Mouse (Mus musculus): ENCODE measurements around the gene Efcab3. TPM values are rescaled to one million over a fixed set of nuclear protein-coding genes. Genes with fewer than 3 reads are reported as not detected.
"Not testable (repeated sequence)": the region's sequence is repeated elsewhere in the genome, so short reads cannot be mapped to it uniquely, and the experiment has no call there.

Efcab3 gene
- total and polyA plus RNA-seq, 3 experiments = not detected

- H3K4me1 ChIP-seq (ENCODE audit: control insufficient read depth in 1 of 2, insufficient read depth in 2 of 2, low read length in 2 of 2); H3K9me3 ChIP-seq (replicated peaks; ENCODE audit: insufficient read depth, low read length); H3K4me3 ChIP-seq (ENCODE audit: control insufficient read depth in 1 of 2, insufficient read depth in 1 of 2, low read depth in 2 of 2, low read length in 2 of 2); H3K79me2 ChIP-seq (ENCODE audit: control insufficient read depth, insufficient read depth, low read length, poor library complexity); H3K36me3 ChIP-seq (ENCODE audit: control insufficient read depth in 1 of 2, insufficient read depth in 2 of 2, low read length in 2 of 2); H3K9ac ChIP-seq (ENCODE audit: control insufficient read depth, low read depth, low read length, poor library complexity, severe bottlenecking); H3K27me3 ChIP-seq (ENCODE audit: control insufficient read depth in 1 of 2, insufficient read depth in 2 of 2, low read length in 2 of 2); H3K27ac ChIP-seq (ENCODE audit: control insufficient read depth, low read depth, low read length): not testable (repeated sequence)
- peak; percentile 40 for DNase-seq (ENCODE audit: low read depth, low spot score)
- TF ChIP-seq SMC3 (IDR thresholded peaks at IDR 0.05; ENCODE audit: low read depth, low read length) (peak; percentile 44), RAD21 (IDR thresholded peaks at IDR 0.05; ENCODE audit: low read depth, low read length) (peak; percentile 37), TBP (IDR thresholded peaks at IDR 0.05; ENCODE audit: low read depth, low read length) (peak; percentile 87), CTCF (IDR thresholded peaks at IDR 0.05 in 2 of 3, conservative IDR thresholded peaks at IDR 0.05 in 1 of 3; ENCODE audit: control insufficient read depth in 1 of 3, insufficient read depth in 1 of 3, low read depth in 2 of 3, low read length in 3 of 3, poor library complexity in 1 of 3, severe bottlenecking in 1 of 3) (peak in 1 of 3 experiments; percentile 45; a peak in 2 of 6 replicates)
Measured at GRCm38 (mm10) chr11:105121792-105122191, 58.4 kb downstream of the Efcab3 start.

- Histone ChIP-seq H3K9ac (ENCODE audit: control insufficient read depth, low read depth, low read length, poor library complexity, severe bottlenecking) (peak overlapping the region; percentile 32), H3K79me2 (ENCODE audit: control insufficient read depth, insufficient read depth, low read length, poor library complexity) (peaks cover 25% of the 10 kb centered on the region), H3K27ac (ENCODE audit: control insufficient read depth, low read depth, low read length) (no peak overlapping the region), H3K36me3 (ENCODE audit: control insufficient read depth in 1 of 2, insufficient read depth in 2 of 2, low read length in 2 of 2) (peaks cover 4 to 15% of the 10 kb centered on the region in 2 experiments), H3K4me3 (ENCODE audit: control insufficient read depth in 1 of 2, insufficient read depth in 1 of 2, low read depth in 2 of 2, low read length in 2 of 2) (peak overlapping the region; percentile 43 to 47; a peak in 3 of 4 replicates), H3K27me3 (ENCODE audit: control insufficient read depth in 1 of 2, insufficient read depth in 2 of 2, low read length in 2 of 2) (peaks cover 0 to 2% of the 10 kb centered on the region in 2 experiments; a peak in 2 of 4 replicates), H3K4me1 (ENCODE audit: control insufficient read depth in 1 of 2, insufficient read depth in 2 of 2, low read length in 2 of 2) (peaks cover 0 to 12% of the 10 kb centered on the region in 2 experiments; a peak in 3 of 4 replicates), H3K9me3 (replicated peaks; ENCODE audit: insufficient read depth, low read length) (no peaks in the 10 kb centered on the region)
- TF ChIP-seq SMC3 (IDR thresholded peaks at IDR 0.05; ENCODE audit: low read depth, low read length) (peak; percentile 73), GATA1 (IDR thresholded peaks at IDR 0.05; ENCODE audit: low read depth, low read length) (no peak), NELFE (IDR thresholded peaks at IDR 0.05; ENCODE audit: low read depth, low read length) (no peak), RAD21 (IDR thresholded peaks at IDR 0.05; ENCODE audit: low read depth, low read length) (peak; percentile 82), GABPA (IDR thresholded peaks at IDR 0.05; ENCODE audit: low read depth, low read length) (no peak), HCFC1 (IDR thresholded peaks at IDR 0.05; ENCODE audit: low read depth, low read length) (peak; percentile 55; the same call in 1 of the 2 replicates), MYB (IDR thresholded peaks at IDR 0.05; ENCODE audit: low read depth, low read length) (no peak), ETS1 (IDR thresholded peaks at IDR 0.05; ENCODE audit: low read depth, low read length) (no peak), MAZ (IDR thresholded peaks at IDR 0.05; ENCODE audit: low read depth, low read length) (peak; percentile 59; the same call in 1 of the 2 replicates), USF1 (IDR thresholded peaks at IDR 0.05; ENCODE audit: low read depth, low read length) (no peak), ZMIZ1 (IDR thresholded peaks at IDR 0.05; ENCODE audit: low read depth, low read length) (no peak), MYC (IDR thresholded peaks at IDR 0.05; ENCODE audit: low read depth, low read length) (peak; percentile 77), CHD1 (IDR thresholded peaks at IDR 0.05; ENCODE audit: low read depth, low read length) (no peak), TBP (IDR thresholded peaks at IDR 0.05; ENCODE audit: low read depth, low read length) (no peak), NRF1 (IDR thresholded peaks at IDR 0.05; ENCODE audit: insufficient read depth, low read depth, low read length, poor library complexity, severe bottlenecking) (no peak), MAX (IDR thresholded peaks at IDR 0.05; ENCODE audit: low read length) (0 out of 2 replicates have a peak, but pooled peaks have one; percentile 18), UBTF (IDR thresholded peaks at IDR 0.05; ENCODE audit: borderline replicate concordance, insufficient read depth, low read depth, low read length) (no peak), MAFK (IDR thresholded peaks at IDR 0.05; ENCODE audit: borderline replicate concordance, low read depth, low read length) (no peak), ELF1 (IDR thresholded peaks at IDR 0.05; ENCODE audit: low read depth, low read length) (0 out of 2 replicates have a peak, but pooled peaks have one; percentile 32), MXI1 (IDR thresholded peaks at IDR 0.05; ENCODE audit: low read depth, low read length) (peak; percentile 41; the same call in 1 of the 2 replicates), USF2 (IDR thresholded peaks at IDR 0.05; ENCODE audit: borderline replicate concordance in 1 of 2, insufficient read depth in 1 of 2, low read depth in 1 of 2, low read length in 2 of 2) (no peak), RCOR1 (IDR thresholded peaks at IDR 0.05; ENCODE audit: low read depth, low read length) (no peak), SIN3A (IDR thresholded peaks at IDR 0.05; ENCODE audit: low read length) (peak; percentile 58), POLR2A (IDR thresholded peaks at IDR 0.05; ENCODE audit: control insufficient read depth in 1 of 2, insufficient read depth in 1 of 2, low read depth in 1 of 2, low read length in 2 of 2, poor library complexity in 1 of 2) (no peak), ZNF384 (IDR thresholded peaks at IDR 0.05; ENCODE audit: low read depth, low read length) (0 out of 2 replicates have a peak, but pooled peaks have one; percentile 7), CTCF (IDR thresholded peaks at IDR 0.05 in 2 of 3, conservative IDR thresholded peaks at IDR 0.05 in 1 of 3; ENCODE audit: control insufficient read depth in 1 of 3, insufficient read depth in 1 of 3, low read depth in 2 of 3, low read length in 3 of 3, poor library complexity in 1 of 3, severe bottlenecking in 1 of 3) (peak; percentile 68 to 97 (median 88)), ZC3H11A (IDR thresholded peaks at IDR 0.05; ENCODE audit: low read depth, low read length) (peak; percentile 60), EP300 (IDR thresholded peaks at IDR 0.05; ENCODE audit: low read depth in 1 of 2, low read length in 2 of 2) (no peak), POLR2AphosphoS5 (IDR thresholded peaks at IDR 0.05; ENCODE audit: borderline replicate concordance, low read depth, low read length) (no peak)
- peak; percentile 90 for DNase-seq (ENCODE audit: low read depth, low spot score)
Measured at GRCm38 (mm10) chr11:105123986-105124385, 60.6 kb downstream of the Efcab3 start.
